Mouse (Mus musculus) ES-E14 (cell line): ENCODE measurements around the gene Tspan31. TPM values are rescaled to one million over a fixed set of nuclear protein-coding genes. Genes with fewer than 3 reads are reported as not detected.

Experiments used
- DNase-seq: peaks from one replicate; pipeline ENCODE4 v3.0.0-alpha.2; 2013; ENCODE audit warnings: low read depth, low spot score
- H3K27ac ChIP-seq: 2 replicates; pipeline ENCODE4 v1.5.1; 2012; ENCODE audit warnings: low read depth, mild to moderate bottlenecking, low read length, moderate library complexity, mixed read lengths; ENCODE audit not compliant: poor library complexity, insufficient read depth, severe bottlenecking
- H3K36me3 ChIP-seq: 2 replicates; pipeline ENCODE4 v1.6.1; 2012; ENCODE audit warnings: mild to moderate bottlenecking, low read length, moderate library complexity, mixed read lengths; ENCODE audit not compliant: control insufficient read depth, poor library complexity, insufficient read depth, severe bottlenecking
- H3K4me1 ChIP-seq, 2 experiments: fragments of 150-350 bp in 1 of 2; sonication (generic) in 1 of 2; 2 replicates each; pipeline ENCODE4 v1.6.1; 2012; ENCODE audit warnings: low read length in 2 of 2, mild to moderate bottlenecking in 1 of 2, mixed read lengths in 1 of 2; ENCODE audit not compliant: control insufficient read depth in 2 of 2, insufficient read depth in 2 of 2, poor library complexity in 1 of 2
- H3K4me3 ChIP-seq, 2 experiments: fragments of 150-350 bp in 1 of 2; sonication (generic) in 1 of 2; 2 replicates each; pipeline ENCODE4 v1.5.1; 2012; ENCODE audit warnings: low read length in 2 of 2, low read depth in 1 of 2, mild to moderate bottlenecking in 1 of 2, mixed read lengths in 1 of 2; ENCODE audit not compliant: insufficient read depth in 1 of 2, poor library complexity in 1 of 2, severe bottlenecking in 1 of 2
- H3K9ac ChIP-seq: 2 replicates; pipeline ENCODE4 v1.6.1; 2012; ENCODE audit warnings: low read depth, mild to moderate bottlenecking, low read length, mixed read lengths; ENCODE audit not compliant: poor library complexity, insufficient read depth, severe bottlenecking
- H3K9me3 ChIP-seq: fragments of 150-350 bp; sonication (generic); 2 replicates; pipeline ENCODE4 v1.6.1; 2012; ENCODE audit warnings: low read depth, mild to moderate bottlenecking, low read length; ENCODE audit not compliant: control insufficient read depth, insufficient read depth
- CHD2 ChIP-seq: IDR thresholded peaks from 2 replicates; pipeline ENCODE4 v1.6.1; 2014; ENCODE audit warnings: mild to moderate bottlenecking, low read depth, low read length, inconsistent platforms
- HCFC1 ChIP-seq: IDR thresholded peaks from 2 replicates; pipeline ENCODE4 v1.6.1; 2012; ENCODE audit warnings: low read length, inconsistent platforms, borderline replicate concordance; ENCODE audit not compliant: insufficient read depth
- MAFK ChIP-seq: IDR thresholded peaks from 2 replicates; pipeline ENCODE4 v1.6.1; 2014; ENCODE audit warnings: mild to moderate bottlenecking, low read depth, low read length, inconsistent platforms; ENCODE audit not compliant: insufficient read depth
- ZC3H11A ChIP-seq: IDR thresholded peaks from 2 replicates; pipeline ENCODE4 v1.6.1; 2012; ENCODE audit warnings: low read depth, mild to moderate bottlenecking, inconsistent platforms, low read length, borderline replicate concordance
- ZNF384 ChIP-seq: IDR thresholded peaks from 2 replicates; pipeline ENCODE4 v1.6.1; 2012; ENCODE audit warnings: low read depth, low read length, inconsistent platforms
- in situ Hi-C, 2 experiments: fragments of 600-800 bp; cut with MboI; formaldehyde crosslinking; loops; one replicate each; pipeline ENCODE4 v1.15.1; 2025; ENCODE audit warnings: low sequenced_read_pairs in 2 of 2, inconsistent platforms in 1 of 2; ENCODE audit not compliant: unreplicated experiment in 2 of 2
- total RNA-seq: library from RNA; depleted of rRNA; stranded (reverse); fragments of 300-350 nt; gene quantifications from 2 replicates; pipeline ENCODE4 v1.2.3, GENCODE M21; 2012; rRNA removed

Gene Tspan31
- 121 and 154 TPM in 2 replicates for total RNA-seq

- peak; percentile 93 for DNase-seq
- TF ChIP-seq ZNF384 (peak; percentile 95), CHD2 (peak; percentile 28; the same call in 1 of the 2 replicates), HCFC1 (0 out of 2 replicates have a peak, but pooled peaks have one; percentile 55), ZC3H11A (no peak)
- in situ Hi-C loops: no loop called here
- H3K4me3 ChIP-seq: peak within 1 kb of the TSS; percentile 97 to 98
- H3K9me3 ChIP-seq: no peaks in the 10 kb centered on the region
- H3K36me3 ChIP-seq: peaks cover 26% of the 10 kb centered on the region
- peak within 1 kb of the TSS; percentile 89 for H3K27ac ChIP-seq
- peak within 1 kb of the TSS; percentile 97 for H3K9ac ChIP-seq
- peaks cover 0 to 6% of the 10 kb centered on the region in 2 experiments; a peak in 2 of 4 replicates for H3K4me1 ChIP-seq
These were observed at the start of gene Tspan31 for GRCm38 (mm10) chr10:127070190-127071121. Gene Tspan31 (minus strand): TSS chr10:127070264.

GRCm38 (mm10) chr10:127119229-127119628, 49.2 kb upstream of the Tspan31 start:
- in situ Hi-C loops: no loop called here

GRCm38 (mm10) chr10:127118470-127118869, 48.4 kb upstream of the Tspan31 start:
- TF ChIP-seq HCFC1 (no peak), MAFK (no peak), CHD2 (peak; percentile 90), ZNF384 (no peak), ZC3H11A (no peak)
- H3K9ac ChIP-seq: no peak overlapping the region
- H3K36me3 ChIP-seq: peaks cover 9% of the 10 kb centered on the region; the same call in 1 of the 2 replicates
- no peak overlapping the region for H3K4me3 ChIP-seq
- DNase-seq: no peak
- in situ Hi-C loops: no loop called here
- H3K27ac ChIP-seq: no peak overlapping the region
- peaks cover 1 to 3% of the 10 kb centered on the region in 2 experiments; a peak in 2 of 4 replicates for H3K4me1 ChIP-seq
- H3K9me3 ChIP-seq: no peaks in the 10 kb centered on the region

More at GRCm38 (mm10) chr10:127119229-127119628, 49.2 kb upstream of the Tspan31 start:
- Histone ChIP-seq H3K36me3 (peaks cover 9% of the 10 kb centered on the region; the same call in 1 of the 2 replicates), H3K4me3 (no peak overlapping the region), H3K9ac (no peak overlapping the region), H3K27ac (no peak overlapping the region), H3K4me1 (peaks cover 1 to 3% of the 10 kb centered on the region in 2 experiments; a peak in 2 of 4 replicates), H3K9me3 (no peaks in the 10 kb centered on the region)
- TF ChIP-seq CHD2 (no peak), MAFK (no peak), ZNF384 (no peak), ZC3H11A (no peak), HCFC1 (no peak)
- DNase-seq: no peak

GRCm38 (mm10) chr10:127115068-127115467, 45.0 kb upstream of the Tspan31 start:
- Histone ChIP-seq H3K4me3 (no peak overlapping the region), H3K36me3 (peaks cover 9% of the 10 kb centered on the region; the same call in 1 of the 2 replicates), H3K9ac (no peak overlapping the region), H3K4me1 (peaks cover 0 to 10% of the 10 kb centered on the region in 2 experiments; a peak in 2 of 4 replicates), H3K9me3 (no peaks in the 10 kb centered on the region), H3K27ac (no peak overlapping the region)
- TF ChIP-seq HCFC1 (no peak), ZNF384 (peak; percentile 62; the same call in 1 of the 2 replicates), MAFK (no peak)
- in situ Hi-C loops: no loop called here
- DNase-seq: no peak
